Mouse (Mus musculus): Measurements from ENCODE around the gene Rabgap1l. TPM values are rescaled to one million over a fixed set of nuclear protein-coding genes. Genes with fewer than 3 reads are reported as not detected.
A peak's percentile ranks its signal among the peaks of the same experiment; 100 is the strongest.

Rabgap1l gene
- total RNA-seq (2021), result 100 to 1,000 TPM; 215 to 218 TPM
- long read RNA-seq, experiment 1, full-length matches to known transcripts, result 6 of 18 reads
- long read RNA-seq, experiment 1, partial matches to known transcripts, result 1 of 18 reads
- long read RNA-seq, experiment 1, other reads (novel, unspliced or antisense), result 11 of 18 reads
- long read RNA-seq, experiment 2, full-length matches to known transcripts, result 5 of 18 reads
- long read RNA-seq, experiment 2, partial matches to known transcripts, result 0 of 18 reads
- long read RNA-seq, experiment 2, other reads (novel, unspliced or antisense), result 13 of 18 reads

DNA sequence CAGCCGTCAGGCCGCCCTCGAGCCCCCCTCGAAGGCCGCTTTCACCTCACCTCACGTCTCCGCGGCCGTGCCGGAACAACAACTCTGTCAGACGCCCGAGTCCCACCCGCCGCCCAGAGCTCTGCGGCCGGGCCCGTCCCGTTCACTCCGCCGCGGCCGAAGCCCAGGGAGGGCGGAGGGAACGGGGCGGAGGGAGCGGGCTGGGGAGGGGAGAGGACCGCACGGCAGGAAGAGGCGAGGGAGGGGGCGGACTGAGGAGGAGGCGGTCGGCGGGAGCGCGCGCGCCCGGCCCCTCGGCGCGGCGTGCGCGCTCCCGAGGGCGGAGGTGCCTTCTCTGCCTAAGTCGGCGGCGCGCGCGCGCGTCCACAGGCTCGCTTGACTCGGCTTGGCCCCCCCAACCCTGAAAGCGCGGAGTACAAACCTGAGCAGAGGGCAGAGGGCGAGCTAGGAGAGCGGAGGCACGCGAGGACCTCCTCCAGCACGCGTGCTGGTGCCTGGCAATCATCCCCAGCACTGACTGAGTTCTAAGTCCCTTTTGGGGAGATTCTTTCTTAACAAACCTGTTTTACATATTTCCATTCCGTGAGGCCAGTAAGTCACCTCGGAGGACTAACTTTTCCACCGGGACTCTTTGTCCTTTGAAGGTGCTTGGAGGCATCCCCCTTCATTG lies at the start of gene Rabgap1l:
Gene Rabgap1l (minus strand): TSS at position 526 of the 670 bp plus-strand sequence.
- peak; percentile 64 to 73 for DNase-seq (ENCODE audit: low spot score in 2 of 2)

DNA sequence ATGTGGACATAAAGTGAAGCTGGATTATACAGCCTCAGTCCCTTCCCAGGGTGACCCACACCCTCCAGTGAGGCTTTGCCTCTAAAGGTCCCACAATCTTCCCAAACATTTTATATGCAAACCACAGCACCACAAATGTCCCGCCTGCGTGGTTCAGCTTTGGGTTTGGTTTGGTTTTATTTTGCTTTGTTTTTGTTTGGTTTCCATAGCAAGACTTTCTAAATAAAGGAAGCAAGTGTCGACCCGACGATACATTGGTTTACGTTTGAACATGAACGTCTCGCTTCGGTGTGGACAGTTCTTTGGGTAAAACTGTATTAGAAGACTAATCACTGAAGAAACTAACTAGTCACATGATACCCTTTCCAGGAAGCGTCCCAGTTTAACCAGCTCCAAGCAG lies 49.6 kb upstream of the Rabgap1l start:
- DNase-seq (ENCODE audit: low spot score in 2 of 2), result no peak

DNA sequence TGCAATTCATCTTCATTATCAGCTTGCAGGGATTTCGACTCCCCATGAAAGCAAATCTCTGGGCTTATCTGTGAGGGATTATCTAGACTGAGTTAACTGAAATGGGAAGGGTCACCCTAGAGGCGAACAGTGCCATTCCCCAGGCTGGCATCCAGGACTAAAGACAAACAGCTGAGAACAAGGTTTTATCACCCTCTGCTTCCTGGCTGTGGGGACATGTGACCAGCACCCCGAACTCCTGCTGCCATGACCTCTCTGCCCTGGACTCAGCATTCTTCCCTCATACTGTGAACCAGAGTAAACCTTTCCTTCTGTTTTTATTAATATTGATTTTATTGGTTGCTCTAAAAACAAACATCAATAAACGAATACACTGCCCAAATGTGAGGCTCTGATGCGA lies 47.6 kb upstream of the Rabgap1l start:
- no peak for DNase-seq (ENCODE audit: low spot score in 2 of 2)

DNA sequence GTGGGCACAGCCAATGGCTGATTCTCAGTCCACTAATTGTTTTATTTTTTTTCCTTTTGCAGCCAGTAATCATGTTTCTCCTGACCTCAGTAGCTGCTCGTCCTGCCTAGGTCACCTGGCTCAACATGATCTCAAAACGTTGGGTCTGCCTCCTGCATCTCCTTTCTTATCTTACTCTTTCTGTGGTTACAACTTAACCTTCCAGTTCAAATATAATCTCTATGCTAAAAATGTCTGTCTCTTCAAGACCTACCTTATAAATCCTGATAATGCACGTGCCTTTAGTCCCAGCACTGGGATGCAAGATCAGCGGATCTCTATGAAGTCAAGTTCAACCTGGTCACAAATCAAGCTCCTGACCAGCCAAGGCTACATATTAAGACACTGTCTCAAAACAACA lies 46.1 kb upstream of the Rabgap1l start:
- no peak for DNase-seq (ENCODE audit: low spot score in 2 of 2)

DNA sequence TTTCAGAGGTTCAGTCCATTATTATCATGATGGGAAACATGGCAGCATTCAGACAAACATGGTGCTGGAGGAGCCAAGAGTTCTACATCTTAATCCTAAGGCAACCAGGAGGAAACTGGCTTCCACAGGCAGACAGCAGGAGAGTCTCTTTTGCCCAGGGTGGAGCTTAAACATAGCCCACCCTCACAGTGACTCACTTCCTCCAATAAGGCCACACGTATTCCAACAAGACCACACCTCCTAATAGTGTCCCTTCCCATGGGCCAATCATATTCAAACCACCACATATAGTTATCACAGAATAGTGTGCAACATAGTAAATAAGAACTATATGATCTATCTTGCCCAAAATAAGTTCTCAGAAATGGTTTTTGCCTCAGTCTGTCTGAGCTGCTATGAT lies 41.4 kb upstream of the Rabgap1l start:
- DNase-seq (ENCODE audit: low spot score in 2 of 2), result no peak

DNA sequence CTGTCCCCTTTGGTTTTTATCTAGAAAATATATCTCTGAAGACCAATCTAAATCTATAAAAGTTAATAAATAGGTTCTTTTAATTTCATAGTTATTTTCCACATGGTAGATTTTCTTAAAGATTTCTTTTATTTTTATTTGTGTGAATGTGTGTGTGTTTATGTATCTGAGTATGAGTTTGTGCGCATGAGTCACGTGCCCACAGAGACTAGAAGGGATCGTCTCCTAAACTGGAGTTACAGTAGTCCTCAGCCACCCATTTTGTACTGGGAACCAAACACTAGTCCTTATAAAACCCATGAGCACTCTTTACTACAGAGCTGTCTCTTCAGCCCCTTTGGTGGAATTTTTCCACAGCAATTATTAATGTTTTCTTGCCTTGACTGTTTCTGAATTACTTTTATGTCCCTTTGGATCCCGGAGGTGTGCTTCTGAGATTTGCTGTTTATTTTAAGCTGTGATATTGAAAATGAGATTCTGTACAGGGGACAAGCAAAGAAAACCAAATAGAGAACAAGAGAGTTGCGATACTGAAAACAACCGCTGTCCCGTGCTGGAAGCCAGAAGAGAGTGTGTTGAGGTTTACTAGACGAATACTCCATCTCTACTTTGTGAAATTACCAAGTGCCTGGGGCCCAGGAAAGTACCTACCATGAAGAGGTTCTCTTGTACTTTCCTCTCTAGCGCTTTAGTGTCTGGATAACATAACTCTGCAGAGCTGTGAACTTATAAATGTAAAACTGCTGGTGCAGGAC lies 39.4 kb upstream of the Rabgap1l start:
- DNase-seq (ENCODE audit: low spot score in 2 of 2), result no peak

DNA sequence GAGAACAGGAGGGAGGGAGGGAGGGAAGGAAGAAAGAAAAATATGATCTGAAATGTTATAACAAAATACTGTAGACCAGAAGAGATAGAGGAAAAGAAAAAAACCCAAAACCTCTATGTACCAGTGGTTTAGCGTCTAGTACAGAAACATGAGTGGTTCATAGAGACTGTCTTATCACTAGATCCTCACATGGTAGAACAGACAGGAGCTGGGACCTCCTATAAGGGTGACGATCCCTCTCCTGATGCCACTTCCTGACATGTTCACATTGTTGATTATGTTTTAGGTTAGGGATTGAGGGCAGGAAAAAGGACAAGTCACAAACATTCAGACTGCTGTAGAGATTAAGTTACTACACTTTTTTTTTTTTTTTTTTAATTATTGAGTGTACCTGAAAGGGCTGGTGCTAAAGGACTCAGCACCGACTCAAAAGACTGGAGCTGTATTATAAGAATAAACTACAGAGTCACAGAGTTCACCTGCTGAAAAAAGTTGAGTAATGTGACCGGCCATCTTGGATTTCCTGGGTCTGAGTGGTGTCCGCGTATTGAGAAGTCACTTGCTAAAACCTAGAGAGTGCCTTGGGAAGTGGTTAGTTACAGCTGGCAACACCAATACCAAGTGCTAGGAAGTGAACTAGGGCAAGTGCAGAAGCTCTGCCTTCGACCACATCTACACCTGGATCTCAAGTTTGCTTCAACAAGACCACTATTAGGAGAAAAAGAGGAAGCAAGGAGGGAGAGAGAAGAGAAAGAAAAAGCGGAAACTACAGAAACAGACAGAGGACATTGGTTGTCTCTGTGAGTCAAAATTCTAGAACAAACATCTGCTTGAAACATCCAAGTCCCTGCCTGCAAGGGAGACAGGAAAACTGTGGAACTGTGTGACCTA lies 37.8 kb upstream of the Rabgap1l start:
- DNase-seq (ENCODE audit: low spot score in 2 of 2), result no peak

DNA sequence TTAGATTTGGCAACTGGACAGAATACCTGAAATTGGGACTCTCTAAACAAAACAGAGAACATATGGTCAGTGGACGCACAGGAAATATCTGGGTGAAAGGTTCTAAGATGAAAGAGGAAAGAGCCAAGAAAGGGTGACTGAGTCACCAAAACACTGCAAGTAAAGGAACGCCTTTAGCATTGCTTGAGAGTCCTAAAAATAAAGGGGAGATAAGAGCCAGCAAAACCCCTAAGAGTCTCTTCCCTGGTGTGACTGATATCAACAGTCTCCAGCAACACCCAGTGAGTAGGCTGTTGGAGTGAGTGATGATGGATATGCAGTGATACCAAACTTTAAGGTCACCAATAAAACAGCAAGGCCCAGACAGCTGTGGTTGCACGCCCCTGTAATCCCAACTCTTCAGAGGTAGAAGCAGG lies 32.4 kb upstream of the Rabgap1l start:
- DNase-seq (ENCODE audit: low spot score in 2 of 2), result no peak

DNA sequence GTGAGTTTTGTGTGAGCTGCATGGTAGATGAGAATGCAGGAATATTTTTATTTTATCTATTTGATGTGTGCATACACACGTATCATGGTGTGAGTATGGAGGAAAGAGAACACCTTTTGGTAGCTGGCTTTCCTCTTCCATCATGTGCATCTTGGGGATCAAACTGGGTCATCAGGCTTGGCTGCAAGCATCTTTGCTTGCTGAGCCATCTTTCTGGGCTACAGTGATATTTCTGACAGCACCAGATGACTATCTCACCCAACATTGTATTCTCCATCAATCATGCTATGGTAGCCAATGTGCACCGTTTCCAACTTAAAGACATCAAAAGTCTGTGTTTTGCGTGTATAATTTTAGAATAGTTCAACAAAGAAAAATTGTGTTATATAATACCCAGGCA lies 30.6 kb upstream of the Rabgap1l start:
- DNase-seq (ENCODE audit: low spot score in 2 of 2), result no peak

DNA sequence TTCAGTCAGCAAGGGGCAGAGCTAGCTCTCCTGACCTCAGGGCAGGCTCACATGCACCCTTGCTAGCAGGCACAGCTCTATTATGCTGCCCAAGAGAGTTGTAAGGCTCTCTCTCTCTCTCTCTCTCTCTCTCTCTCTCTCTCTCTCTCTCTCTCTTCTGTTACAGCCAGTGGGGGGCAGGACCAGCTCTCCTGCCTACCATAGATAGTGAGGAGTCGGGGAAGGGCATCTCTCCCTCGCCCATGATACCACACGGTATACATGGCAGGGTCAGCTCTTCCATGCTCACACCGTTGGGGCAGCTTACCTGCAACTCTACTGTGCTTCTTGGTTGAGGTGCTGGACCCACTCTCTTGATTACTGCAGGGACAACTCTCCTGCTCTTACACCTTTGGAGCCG lies 21.2 kb upstream of the Rabgap1l start:
- no peak for DNase-seq (ENCODE audit: low spot score in 2 of 2)

DNA sequence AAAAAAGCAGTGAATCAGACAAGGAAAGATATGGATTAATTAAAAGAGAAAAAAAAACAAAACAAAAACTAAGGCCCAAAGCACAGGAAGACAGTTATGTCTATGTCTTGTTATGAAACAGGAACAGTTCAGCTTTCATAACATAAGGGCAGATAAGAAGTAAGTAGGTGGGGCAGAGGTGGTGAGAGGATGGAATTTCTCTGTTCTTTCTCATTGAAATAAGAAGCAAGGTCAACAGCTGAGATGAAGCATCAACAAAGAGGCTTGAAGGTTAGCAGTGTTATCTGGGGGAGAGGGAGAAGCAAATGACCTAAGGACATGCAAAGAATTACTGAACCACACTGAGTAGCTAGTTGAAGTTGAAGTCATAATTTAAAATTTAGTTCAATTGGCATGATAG lies 19.4 kb upstream of the Rabgap1l start:
- no peak for DNase-seq (ENCODE audit: low spot score in 2 of 2)

DNA sequence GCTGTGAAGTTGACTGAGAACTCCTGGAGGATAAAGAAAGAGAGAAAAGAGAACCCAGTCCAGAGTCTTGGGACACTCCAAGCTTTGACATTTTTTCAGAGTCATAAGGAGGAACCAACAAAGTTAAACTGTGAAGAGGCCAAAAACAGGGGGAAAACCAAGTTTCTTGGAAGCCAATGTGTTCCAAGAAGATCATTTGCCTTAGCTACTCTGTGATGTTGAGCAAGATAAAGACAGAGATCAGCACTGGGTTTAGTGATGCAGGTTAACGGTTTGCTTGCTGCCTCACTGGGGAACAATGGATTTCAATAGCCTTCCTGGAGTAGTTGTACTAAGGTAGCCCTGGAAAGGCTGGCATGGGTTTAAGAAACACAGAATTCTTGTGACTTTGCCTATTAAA lies 18.9 kb upstream of the Rabgap1l start:
- DNase-seq (ENCODE audit: low spot score in 2 of 2), result no peak

DNA sequence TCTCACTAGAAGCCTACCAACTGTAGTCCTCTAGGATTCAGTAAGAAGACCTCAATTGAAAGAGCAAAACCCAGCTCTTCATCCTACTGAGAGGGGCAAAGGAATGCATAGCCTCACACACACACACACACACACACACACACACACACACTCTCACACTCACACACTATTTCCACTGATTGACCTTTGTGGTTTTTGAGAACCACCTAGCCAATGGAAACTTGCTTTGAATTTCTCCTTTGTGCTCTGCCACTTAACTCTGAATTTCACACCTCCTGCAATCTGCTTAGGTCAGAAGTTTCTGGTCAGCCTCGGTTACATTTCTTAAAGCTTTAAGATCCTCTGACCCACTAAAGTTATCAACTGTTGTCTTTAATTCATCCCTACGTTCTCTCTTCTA lies 12.3 kb upstream of the Rabgap1l start:
- no peak for DNase-seq (ENCODE audit: low spot score in 2 of 2)

DNA sequence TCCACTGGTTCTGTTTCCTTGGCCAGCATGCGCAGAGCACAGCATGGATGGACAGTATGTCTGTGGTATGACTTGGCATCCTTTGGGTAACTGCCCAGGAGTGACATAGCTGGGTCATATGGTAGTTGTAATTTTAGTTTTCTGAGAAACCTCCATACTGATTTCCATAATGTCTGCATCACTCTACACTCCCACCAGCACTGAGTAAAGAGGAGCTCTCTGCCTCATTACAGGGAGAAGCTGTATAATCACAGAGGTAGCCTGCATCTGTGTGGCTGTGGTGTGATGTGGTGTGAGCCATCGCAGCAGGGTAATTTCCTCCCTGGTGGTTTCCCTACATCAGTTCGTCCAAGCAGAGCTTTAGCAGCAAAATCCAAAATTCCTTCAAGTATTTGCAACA lies 7.0 kb upstream of the Rabgap1l start:
- no peak for DNase-seq (ENCODE audit: low spot score in 2 of 2)

DNA sequence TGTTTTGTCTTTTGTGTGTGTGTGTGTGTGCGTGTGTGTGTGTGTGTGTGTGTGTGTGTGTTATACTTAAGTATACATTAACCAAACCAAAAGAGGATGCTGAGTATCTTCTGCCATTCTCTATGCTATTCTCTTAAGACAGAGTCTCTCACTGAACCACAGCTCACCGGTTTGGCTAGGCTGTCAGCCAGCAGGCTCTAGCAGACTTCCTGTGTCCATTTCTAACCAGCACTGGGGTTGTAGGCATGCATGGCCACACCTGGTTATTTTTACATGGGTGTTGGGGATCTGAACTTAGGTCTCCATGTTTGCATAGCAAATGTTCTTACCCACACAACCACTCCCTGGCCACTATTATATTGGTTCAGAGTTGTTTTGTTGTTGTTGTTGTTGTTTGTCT lies 2.0 kb upstream of the Rabgap1l start:
- no peak for DNase-seq (ENCODE audit: low spot score in 2 of 2)

DNA sequence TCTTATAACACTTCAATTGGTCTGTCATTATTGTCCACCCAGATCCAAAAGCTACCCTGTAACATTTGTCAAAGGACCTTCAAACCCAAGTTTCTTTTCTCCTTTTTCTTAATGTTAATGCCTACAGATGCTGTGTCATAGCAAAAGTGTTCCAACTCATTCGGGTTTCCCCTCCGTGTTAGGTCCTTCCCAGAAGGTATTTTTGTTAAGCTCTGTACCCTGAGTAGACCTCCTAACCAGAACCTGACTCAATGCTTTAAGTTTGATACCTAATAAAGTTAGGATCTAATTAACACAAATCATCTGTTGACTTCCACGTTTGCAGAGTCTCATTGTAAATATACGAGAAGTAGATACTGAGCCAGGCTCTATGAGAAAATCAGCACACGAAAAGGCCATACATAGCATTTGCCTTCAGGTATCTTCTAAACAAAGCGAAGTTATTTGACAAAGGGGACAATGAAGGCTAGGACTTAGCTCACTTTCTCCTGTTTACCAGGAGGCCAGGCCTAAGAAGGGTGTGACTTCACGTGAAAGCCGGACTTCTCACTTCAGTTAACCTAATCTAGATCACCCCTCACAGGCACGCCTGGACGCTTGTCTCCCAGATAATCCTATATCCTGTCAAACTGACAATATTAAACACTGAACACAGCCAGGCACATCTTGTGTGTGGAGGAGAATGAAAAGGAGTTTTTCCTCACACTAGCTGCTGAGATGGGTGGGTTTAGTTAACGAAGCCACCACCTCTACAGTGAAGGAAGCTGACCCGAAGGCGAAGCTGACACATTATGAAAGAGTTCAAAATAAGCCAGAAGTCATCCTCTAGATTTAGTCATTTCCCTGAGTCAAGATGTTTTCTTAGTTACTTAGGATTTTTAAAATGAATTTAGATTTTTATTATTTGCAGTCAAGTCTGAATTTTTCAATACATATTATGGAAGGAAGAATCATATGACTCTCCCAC lies 1.1 kb upstream of the Rabgap1l start:
- no peak for DNase-seq (ENCODE audit: low spot score in 2 of 2)

DNA sequence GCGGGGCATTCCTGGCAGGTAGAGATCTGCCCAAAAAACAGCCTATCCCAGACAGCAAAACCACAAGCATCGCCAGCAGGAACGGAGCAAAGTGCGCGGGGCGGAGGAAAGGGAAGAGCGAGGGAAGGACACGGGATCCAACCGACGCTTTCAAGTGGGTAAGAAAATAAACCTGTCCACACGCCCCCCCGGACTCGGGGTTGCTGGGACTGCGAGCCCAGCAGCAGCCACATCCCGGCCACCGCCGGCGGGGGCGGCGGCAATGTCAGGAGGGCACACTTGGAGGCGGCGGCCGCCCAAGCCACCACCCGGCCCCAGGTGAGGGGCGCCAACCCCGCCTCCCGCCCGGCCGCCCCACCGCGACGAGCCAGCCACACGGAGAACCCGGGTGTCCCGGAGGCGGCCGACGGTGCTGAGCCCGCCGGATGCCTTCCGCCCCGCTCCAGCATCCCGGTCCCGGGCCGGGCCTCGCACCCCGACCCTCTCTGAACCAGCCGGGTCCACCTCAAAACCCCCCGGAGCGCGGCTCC lies 790 bp downstream of the Rabgap1l start:
- peak; percentile 5 to 23 for DNase-seq (ENCODE audit: low spot score in 2 of 2)

DNA sequence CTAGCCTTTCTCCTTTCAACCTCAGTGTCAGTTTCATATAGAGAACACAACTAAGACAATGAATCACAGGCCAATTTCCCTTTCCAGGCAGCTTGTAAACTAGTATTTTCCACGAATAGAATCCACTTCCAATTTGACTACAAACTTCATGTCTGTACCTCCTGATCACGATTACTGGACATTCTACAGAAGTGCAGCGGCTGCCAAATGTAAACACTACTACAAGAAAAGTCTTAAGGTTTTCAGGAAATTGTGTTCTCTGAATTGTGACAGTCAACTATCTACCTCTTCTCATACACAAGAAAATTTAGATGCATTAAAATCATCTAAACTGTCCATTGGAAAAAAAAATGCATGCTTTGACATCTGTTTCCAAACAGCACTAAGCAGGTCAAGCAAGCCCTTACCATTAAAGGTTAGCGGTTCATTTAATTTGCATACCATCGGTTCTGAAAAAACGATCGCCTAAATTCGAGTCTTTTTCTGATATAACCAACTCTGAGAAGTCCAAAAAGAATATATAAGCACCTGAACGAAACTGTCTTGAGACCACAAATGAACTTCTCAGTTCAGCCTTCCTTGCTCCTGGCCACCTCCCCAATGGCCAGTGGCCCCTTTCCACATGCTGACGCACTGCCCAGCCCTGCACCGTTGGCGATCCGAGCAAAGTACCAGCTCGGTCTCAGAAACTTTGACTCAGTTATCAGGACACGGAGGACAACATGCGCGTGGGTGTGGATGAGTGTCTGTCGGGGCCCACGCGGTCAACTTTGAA lies 1.4 kb downstream of the Rabgap1l start:
- peak in 1 of 2 experiments; percentile 6 for DNase-seq (ENCODE audit: low spot score in 2 of 2)

DNA sequence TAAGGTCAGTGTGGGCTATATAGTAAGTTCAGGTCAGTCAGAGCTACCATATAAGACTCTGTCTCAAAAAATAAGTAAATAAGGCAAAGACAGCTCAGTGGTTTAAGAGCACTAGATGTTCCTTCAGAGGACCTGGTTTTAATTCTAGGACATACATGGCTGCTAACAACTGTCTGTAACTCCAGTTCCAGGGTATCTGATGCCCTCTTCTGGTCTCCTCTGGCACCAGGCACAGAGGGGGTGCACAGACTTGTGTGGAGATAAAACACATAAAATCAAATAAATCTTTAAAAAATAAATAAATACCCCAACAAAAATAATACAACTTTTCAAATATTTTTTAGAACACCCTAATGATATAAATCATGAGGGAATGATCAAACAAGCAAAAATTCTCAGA lies 2.4 kb downstream of the Rabgap1l start:
- no peak for DNase-seq (ENCODE audit: low spot score in 2 of 2)
